Mouse (Mus musculus): ENCODE results near the gene Sc5d. TPM values are rescaled to one million over a fixed set of nuclear protein-coding genes. Genes with fewer than 3 reads are reported as not detected.

Gene Sc5d
- polyA plus RNA-seq, 2 experiments = 38.3 to 46.4 TPM

DNA sequence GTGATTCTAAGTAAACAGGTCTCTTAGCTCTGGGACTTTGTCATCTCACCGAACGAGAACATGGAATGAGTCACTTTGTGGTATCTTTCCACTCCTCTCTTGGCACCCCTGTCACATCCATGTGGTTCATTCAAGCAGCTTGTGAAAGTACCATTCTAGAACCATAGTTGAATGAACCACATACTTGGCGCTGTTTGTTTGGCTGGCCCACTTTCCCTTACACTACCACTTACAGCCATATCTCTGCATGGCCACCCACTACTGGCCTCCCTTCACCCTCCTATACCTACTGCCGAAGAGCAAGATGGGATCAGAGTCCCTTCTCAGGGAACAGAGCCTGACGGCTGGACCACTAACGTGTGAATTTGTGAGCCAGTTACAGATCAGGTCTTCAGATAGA, 54.4 kb downstream of the Sc5d start:
- no peak for DNase-seq (ENCODE audit: low spot score)
- 81% methylated on average over 6 of the region's 6 CpGs for WGBS
- H3K36me3 ChIP-seq (ENCODE audit: control insufficient read depth, insufficient read depth, low read length) = no peaks in the 10 kb centered on the region
- H3K9me3 ChIP-seq (ENCODE audit: control insufficient read depth, low read length) = no peaks in the 10 kb centered on the region
- no peak for TF ChIP-seq POLR2A (IDR thresholded peaks at IDR 0.05; ENCODE audit: borderline replicate concordance, extremely low read depth, insufficient read depth, insufficient read length)
- H3K4me2 ChIP-seq (replicated peaks; ENCODE audit: low read depth, low read length, severe bottlenecking) = no peak overlapping the region
- H3K4me1 ChIP-seq (ENCODE audit: control insufficient read depth, insufficient read depth, low read length) = peaks cover 6% of the 10 kb centered on the region
- no peak overlapping the region for H3K9ac ChIP-seq (ENCODE audit: low read depth, low read length, severe bottlenecking)
- no peak for ATAC-seq (ENCODE audit: low FRiP score, low read depth)
- no peak overlapping the region for H3K4me3 ChIP-seq (replicated peaks; ENCODE audit: low read length)
- H3K27ac ChIP-seq (replicated peaks; ENCODE audit: low read depth, low read length) = no peak overlapping the region
- H3K27me3 ChIP-seq (ENCODE audit: control insufficient read depth, insufficient read depth, low read length) = no peaks in the 10 kb centered on the region

DNA sequence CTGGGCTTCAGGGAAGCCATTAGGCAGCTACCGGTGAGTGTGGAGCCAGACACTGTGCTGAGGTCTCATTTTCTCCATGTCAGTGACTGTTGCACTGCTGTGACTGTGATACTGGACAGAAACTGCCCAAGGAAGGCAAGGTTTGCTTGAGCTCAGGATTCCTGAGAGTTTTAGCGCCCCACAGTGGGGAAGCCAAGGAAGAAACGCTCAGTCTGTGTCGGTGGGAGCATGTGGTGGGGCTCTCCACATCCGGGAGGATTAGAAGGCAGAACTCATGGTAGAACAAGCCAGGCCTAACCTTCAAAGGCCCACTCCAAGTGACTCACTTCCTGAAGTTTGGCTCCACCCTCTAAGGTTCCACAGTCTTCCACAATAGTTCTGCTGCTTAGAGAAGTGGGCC, 55.6 kb downstream of the Sc5d start:
- H3K27me3 ChIP-seq (ENCODE audit: control insufficient read depth, insufficient read depth, low read length) = no peaks in the 10 kb centered on the region
- ATAC-seq (ENCODE audit: low FRiP score, low read depth) = no peak
- H3K4me3 ChIP-seq (replicated peaks; ENCODE audit: low read length) = no peak overlapping the region
- H3K9me3 ChIP-seq (ENCODE audit: control insufficient read depth, low read length) = no peaks in the 10 kb centered on the region
- H3K36me3 ChIP-seq (ENCODE audit: control insufficient read depth, insufficient read depth, low read length) = no peaks in the 10 kb centered on the region
- H3K27ac ChIP-seq (replicated peaks; ENCODE audit: low read depth, low read length) = no peak overlapping the region
- DNase-seq (ENCODE audit: low spot score) = no peak
- no peak overlapping the region for H3K9ac ChIP-seq (ENCODE audit: low read depth, low read length, severe bottlenecking)
- no peak overlapping the region for H3K4me2 ChIP-seq (replicated peaks; ENCODE audit: low read depth, low read length, severe bottlenecking)
- no peak for TF ChIP-seq POLR2A (IDR thresholded peaks at IDR 0.05; ENCODE audit: borderline replicate concordance, extremely low read depth, insufficient read depth, insufficient read length)
- peaks cover 6% of the 10 kb centered on the region for H3K4me1 ChIP-seq (ENCODE audit: control insufficient read depth, insufficient read depth, low read length)
- 34% methylated on average over 5 of the region's 5 CpGs for WGBS

DNA sequence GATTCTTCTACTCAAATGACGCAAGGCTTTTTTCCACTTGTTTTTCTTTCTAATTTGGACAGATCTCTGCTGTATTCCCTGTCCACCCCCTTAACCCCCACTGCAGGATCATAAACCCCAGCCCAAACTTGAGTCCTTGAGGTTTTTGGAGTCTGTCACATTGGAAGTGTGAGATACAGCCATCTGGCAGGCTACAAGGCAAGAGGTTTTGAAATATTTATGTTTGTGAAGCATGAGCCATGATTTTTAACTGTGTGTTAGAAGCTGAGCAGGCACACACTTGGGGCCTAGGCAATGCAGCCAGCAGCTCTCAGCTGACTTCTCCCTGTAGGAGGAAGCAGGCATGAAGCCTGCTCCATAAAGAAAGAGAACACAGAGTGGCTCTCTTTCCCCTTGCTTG, 57.3 kb downstream of the Sc5d start:
- H3K4me3 ChIP-seq (replicated peaks; ENCODE audit: low read length) = no peak overlapping the region
- ATAC-seq (ENCODE audit: low FRiP score, low read depth) (peak; percentile 34; the same call in 1 of the 2 replicates), DNase-seq (ENCODE audit: low spot score) (peak; percentile 7)
- no peak overlapping the region for H3K4me2 ChIP-seq (replicated peaks; ENCODE audit: low read depth, low read length, severe bottlenecking)
- no peak overlapping the region for H3K9ac ChIP-seq (ENCODE audit: low read depth, low read length, severe bottlenecking)
- peaks cover 6% of the 10 kb centered on the region for H3K4me1 ChIP-seq (ENCODE audit: control insufficient read depth, insufficient read depth, low read length)
- H3K27ac ChIP-seq (replicated peaks; ENCODE audit: low read depth, low read length) = no peak overlapping the region
- WGBS = 63% methylated on average over 1 of the region's 1 CpGs
- H3K36me3 ChIP-seq (ENCODE audit: control insufficient read depth, insufficient read depth, low read length) = no peaks in the 10 kb centered on the region
- H3K9me3 ChIP-seq (ENCODE audit: control insufficient read depth, low read length) = no peaks in the 10 kb centered on the region
- H3K27me3 ChIP-seq (ENCODE audit: control insufficient read depth, insufficient read depth, low read length) = no peaks in the 10 kb centered on the region
- TF ChIP-seq POLR2A (IDR thresholded peaks at IDR 0.05; ENCODE audit: borderline replicate concordance, extremely low read depth, insufficient read depth, insufficient read length) = no peak

DNA sequence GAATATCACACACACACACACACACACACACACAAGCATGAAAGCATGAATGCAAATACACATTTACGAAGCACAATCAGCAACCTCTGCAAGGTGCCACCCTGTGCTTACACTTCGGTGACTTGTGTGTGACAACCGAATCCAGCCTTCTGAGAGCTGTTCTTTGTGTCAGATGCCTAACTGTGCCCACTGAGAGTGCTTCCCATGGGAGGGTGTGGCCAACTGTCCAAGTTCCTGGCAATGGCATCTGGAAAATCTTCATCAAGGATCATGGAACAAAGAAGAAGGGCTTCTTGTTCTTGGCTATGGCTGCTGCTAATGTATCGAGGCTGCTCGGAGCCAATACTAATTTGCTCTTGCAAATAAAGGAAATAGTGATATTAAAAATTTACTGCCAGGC, 61.8 kb downstream of the Sc5d start:
- no peak for DNase-seq (ENCODE audit: low spot score)
- H3K27ac ChIP-seq (replicated peaks; ENCODE audit: low read depth, low read length) = no peak overlapping the region
- H3K9me3 ChIP-seq (ENCODE audit: control insufficient read depth, low read length) = no peaks in the 10 kb centered on the region
- WGBS = 73% methylated on average over 5 of the region's 5 CpGs
- peaks cover 6% of the 10 kb centered on the region for H3K4me1 ChIP-seq (ENCODE audit: control insufficient read depth, insufficient read depth, low read length)
- H3K36me3 ChIP-seq (ENCODE audit: control insufficient read depth, insufficient read depth, low read length) = no peaks in the 10 kb centered on the region
- no peak overlapping the region for H3K9ac ChIP-seq (ENCODE audit: low read depth, low read length, severe bottlenecking)
- ATAC-seq (ENCODE audit: low FRiP score, low read depth) = no peak
- H3K4me2 ChIP-seq (replicated peaks; ENCODE audit: low read depth, low read length, severe bottlenecking) = no peak overlapping the region
- no peaks in the 10 kb centered on the region for H3K27me3 ChIP-seq (ENCODE audit: control insufficient read depth, insufficient read depth, low read length)
- TF ChIP-seq POLR2A (IDR thresholded peaks at IDR 0.05; ENCODE audit: borderline replicate concordance, extremely low read depth, insufficient read depth, insufficient read length) = no peak
- H3K4me3 ChIP-seq (replicated peaks; ENCODE audit: low read length) = no peak overlapping the region

Other genes starting within 250 kb of the Sc5d start
- 7.9 and 8.2 TPM in 2 replicates for gene Sorl1, start 140.0 kb downstream of the Sc5d start, polyA plus RNA-seq (2012; rRNA removed)
- gene Sorl1, start 140.0 kb downstream of the Sc5d start, polyA plus RNA-seq (2014; fragmentation: Nextera tagmentation; extraction: Ambion mirVana) = 7.9 and 10.0 TPM in 2 replicates
- 0.82 and 0.88 TPM in 2 replicates for gene Tecta, start 135.7 kb upstream of the Sc5d start, polyA plus RNA-seq (2012; rRNA removed)
- gene Tecta, start 135.7 kb upstream of the Sc5d start, polyA plus RNA-seq (2014; fragmentation: Nextera tagmentation; extraction: Ambion mirVana) = 0.10 and 0.26 TPM in 2 replicates
- gene Tbcel, start 243.6 kb upstream of the Sc5d start, polyA plus RNA-seq (2012; rRNA removed) = 14.2 and 15.2 TPM in 2 replicates
- 5.3 TPM in 2 replicates for gene Tbcel, start 243.6 kb upstream of the Sc5d start, polyA plus RNA-seq (2014; fragmentation: Nextera tagmentation; extraction: Ambion mirVana)

Measured in limb, embryonic 14.5 days (tissue).